Mouse (Mus musculus) right cerebral cortex, postnatal 25 days (tissue): ENCODE data around the gene Akap7.
"Not testable (repeated sequence)": the region's sequence is repeated elsewhere in the genome, so short reads cannot be mapped to it uniquely, and the experiment has no call there.

Experiments
- DNase-seq: peaks from one replicate; pipeline ENCODE4 v3.0.0; 2022

Gene Akap7

GRCm38 (mm10) chr10:25184819-25185603, 122.7 kb downstream of the Akap7 start:
- no peak for DNase-seq

- DNase-seq = no peak
Observed at GRCm38 (mm10) chr10:25183271-25183670, 124.4 kb downstream of the Akap7 start.

- no peak for DNase-seq
Observed at GRCm38 (mm10) chr10:25179030-25179429, 128.6 kb downstream of the Akap7 start.

- no peak for DNase-seq
Observed at GRCm38 (mm10) chr10:25177270-25177669, 130.4 kb downstream of the Akap7 start.

- DNase-seq = no peak
Observed at GRCm38 (mm10) chr10:25174872-25175271, 132.8 kb downstream of the Akap7 start.

DNA sequence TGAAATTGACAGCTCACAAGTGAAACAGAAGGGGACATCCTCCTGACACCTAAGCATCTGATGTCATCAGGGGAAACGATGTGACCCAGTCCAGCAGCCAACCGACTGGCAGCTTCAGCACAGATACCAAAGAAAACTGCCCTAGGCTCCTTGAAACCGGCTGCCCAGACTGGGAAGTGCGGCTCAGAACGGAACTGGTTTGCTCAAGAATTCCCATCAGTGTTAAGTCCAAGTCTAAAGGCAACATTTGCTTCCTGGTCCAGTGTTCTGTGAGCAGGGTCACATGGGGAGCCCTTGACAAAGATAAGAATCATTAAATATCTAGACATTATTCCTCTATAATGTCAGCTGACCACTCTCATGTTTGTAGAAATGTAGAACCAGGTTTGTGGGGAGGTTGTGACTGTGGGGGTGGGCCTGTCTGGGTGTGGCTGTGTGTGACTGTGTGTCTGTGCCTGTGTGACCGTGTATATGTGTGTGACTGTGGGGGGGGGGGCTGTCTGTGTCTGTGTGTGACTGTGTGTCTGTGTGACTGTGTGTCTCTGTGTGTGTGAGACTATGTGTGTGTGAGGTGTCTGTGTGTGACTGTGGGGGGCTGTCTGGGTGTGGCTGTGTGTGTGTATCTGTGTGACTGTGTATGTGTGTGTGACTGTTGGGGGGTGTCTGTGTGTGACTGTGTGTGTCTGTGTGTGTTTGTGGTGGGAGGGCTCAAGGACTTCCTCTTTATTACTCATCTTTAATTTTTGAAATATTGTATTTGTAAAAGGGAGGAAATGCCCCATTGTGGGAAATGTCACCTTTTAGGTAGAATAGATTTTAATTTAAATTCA, 140.1 kb downstream of the Akap7 start:
- DNase-seq = no peak

DNA sequence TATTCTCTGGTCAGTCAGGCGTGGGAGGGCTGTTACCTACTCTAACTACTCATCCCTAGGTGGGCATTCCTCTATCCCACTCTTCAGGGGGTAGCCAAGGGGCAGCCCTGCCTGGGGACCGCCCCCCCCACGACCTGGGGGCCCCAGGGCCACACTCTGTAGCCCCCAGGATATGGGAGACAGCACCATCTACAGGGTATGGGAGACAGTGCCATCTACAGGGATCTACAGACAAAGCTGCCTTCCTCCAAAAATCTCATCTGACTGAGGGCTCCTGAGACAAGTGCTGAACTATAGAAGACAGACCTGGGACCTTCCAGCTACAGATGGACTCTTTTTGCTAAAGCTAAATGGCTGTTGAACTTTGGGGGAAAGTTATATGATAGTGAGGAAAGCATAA, 144.2 kb downstream of the Akap7 start:
- not testable (repeated sequence) for DNase-seq

DNA sequence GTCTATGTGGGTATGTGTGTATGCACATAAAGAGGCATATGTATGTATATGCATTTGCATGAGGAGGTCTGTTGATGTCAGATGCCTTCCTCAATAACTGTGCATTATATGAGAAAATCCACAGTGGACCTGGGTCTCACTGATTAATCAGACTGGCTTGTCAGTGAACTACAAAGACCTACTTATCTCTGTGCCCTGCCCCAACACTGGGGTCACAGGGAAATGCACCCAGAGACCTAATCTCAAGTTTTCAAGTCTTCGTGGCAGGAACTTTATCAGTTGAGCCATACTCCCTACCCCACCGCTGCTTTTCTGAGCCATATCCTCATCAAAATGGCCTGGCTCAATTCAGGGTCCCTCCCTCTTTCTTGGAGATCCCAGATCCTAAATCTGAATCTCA, 146.0 kb downstream of the Akap7 start:
- DNase-seq = no peak

GRCm38 (mm10) chr10:25158651-25159050, 149.0 kb downstream of the Akap7 start:
- no peak for DNase-seq

GRCm38 (mm10) chr10:25157339-25157738, 150.3 kb downstream of the Akap7 start:
- no peak for DNase-seq

DNA sequence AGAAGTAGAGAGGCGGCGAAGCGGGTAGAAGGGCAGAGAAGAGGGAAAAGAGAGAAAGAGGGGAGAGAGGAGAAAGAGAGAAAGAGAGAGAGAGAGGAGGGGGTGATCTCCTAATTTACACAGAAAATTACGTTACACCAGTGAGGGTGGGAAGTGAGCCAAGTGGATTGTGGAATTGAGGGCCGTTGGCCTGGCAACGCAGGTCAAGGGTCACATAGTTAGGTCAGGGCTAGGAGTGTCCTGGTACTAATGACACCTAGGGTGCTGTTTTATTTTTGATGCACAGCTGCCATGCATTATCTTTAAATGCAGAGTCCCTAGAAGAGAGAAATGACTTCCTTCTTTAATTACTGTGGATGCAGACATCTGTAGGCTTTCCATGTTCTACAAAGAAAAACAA, 153.4 kb downstream of the Akap7 start:
- DNase-seq = no peak

- DNase-seq = no peak
Observed at GRCm38 (mm10) chr10:25151172-25151800, 156.4 kb downstream of the Akap7 start.

DNA sequence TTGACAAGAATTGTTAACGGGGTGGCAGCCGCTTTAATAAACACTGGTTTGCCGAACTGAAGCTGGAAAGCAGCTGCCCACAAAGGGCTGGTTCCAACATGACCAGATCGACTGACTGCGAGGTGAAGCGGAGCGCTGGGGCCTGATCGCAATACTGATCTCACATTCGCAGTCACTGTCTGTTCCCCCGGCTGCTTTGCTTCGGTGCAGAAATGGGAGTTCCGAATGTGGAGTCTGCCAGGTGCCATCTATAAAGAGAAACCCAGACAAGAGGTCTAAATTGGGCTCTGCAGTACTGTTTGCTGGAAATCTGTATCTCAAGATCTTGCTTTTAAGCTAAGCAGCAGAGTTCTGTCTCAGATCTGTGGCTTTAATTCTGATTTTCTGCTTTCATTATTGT, 161.8 kb downstream of the Akap7 start:
- peak; percentile 59 for DNase-seq

DNA sequence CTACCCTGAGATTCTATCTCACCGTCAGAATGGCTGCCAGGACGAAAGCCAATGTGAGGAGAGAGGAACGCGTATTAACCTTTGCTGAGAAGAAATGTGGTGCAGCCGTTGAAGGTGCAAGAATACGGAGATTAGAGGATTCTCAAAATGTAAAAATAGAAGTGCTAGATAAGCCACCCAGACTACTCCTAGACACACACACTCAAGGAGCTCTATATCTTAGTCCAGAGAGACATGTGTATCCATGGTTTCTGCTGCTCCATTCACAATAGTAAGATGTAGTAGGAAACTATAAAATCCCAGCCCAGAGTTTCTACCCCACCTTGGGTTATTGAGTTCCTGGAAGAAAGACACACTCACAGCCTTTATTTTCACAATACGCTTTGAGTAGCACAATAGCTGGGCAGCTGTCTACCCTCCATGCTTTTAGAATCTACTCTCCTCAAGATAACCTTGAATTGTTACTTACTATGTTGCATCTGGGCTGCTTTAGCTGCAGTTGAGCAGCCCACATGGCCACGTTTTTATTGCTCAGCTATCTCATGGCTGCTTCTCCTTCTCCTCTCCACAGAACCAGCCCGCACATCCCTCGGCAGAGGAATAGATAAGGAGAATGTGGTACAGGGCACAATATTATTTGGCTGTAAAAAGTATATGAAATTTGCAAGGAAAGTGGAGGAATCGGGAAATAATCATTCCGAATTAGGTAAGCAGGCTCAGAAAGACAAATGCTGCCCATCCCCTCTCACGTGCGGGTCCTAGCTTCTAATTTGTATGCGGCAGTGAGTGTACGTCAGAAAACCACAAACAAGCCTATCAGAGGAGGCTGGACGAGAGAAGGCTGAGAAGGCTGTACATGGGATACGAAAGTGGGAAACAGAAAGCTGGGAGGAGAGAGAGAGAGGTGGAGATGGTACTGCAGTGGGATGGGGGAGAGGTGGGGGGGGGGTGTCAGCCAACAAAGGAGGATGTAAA, 162.6 kb downstream of the Akap7 start:
- DNase-seq = peak; percentile 22

- no peak for DNase-seq
Observed at GRCm38 (mm10) chr10:25141781-25142180, 165.9 kb downstream of the Akap7 start.

- DNase-seq = peak; percentile 24
Observed at GRCm38 (mm10) chr10:25140155-25140755, 167.4 kb downstream of the Akap7 start.

DNA sequence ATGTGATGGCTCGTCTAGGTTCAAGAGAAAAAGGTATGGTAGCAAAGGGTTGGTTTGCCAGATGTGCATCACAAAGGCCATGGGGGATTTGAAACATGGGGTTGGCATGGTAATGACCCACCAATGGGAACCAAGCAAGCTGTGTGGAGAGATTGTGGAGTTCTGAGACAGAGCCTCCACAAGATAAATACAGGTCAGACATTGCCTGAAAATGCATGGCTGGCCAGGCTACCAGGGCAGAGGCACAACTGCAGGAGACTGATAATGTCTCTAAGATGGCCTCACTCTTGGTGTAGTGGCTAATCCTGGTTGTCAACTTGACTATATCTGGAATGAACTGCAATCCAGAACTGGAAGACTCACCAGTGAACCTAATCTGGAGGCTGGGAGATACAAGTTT, 174.1 kb downstream of the Akap7 start:
- DNase-seq = no peak

DNA sequence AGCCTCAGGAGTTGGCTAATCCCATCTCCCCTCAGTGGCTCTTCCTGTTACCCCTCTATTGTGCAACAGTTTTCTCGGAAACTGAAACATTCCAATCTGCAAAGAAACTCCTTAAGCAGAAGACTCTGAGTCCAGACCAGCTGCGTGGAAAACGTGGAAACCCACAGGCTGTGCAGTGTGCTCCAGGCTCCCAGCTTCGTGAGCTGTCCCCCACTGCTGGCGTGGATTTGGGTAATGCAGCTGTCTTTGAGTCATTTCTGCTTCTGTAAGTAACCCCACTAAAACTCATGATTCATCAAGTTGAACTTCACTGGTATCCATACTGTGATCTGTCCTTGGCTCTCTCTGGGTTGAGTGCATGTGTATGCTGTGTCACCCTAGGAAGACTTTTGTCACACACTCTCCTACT, 179.2 kb downstream of the Akap7 start:
- no peak for DNase-seq

- no peak for DNase-seq
Observed at GRCm38 (mm10) chr10:25126035-25126434, 181.6 kb downstream of the Akap7 start.

DNA sequence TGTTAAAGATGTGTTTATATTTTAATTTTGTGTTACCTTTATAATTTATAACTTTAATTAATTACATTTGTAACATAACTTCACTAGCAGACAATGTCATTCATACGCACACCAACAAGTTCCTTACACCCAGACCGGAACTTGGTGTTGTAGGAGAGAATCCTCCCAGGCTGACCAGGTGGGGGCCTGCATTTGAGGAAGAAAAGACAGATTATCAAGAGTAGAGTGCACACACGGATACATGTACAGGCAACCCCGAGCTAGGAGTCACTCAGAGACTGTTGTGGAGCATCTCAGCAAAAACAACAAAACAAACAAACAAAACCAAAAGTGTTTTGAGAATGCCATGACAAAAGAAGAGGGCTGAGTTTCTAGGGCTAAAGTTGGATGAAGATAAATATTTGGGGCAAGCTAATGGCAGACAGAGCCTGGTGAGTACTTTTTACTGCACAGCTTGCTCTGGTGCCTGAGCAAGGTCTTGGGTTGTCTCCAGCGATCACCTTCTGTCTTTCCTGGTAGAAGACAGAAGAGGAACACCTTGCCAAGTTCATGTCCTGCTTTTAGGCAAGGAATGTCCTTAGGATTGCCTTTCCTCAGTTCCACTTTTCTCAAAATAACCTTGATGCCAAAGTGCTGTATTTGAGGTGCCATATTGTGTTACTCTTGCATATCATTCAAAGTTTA, 186.7 kb downstream of the Akap7 start:
- no peak for DNase-seq
